Mouse (Mus musculus) effector memory CD4-positive, alpha-beta T cell, adult 7 months (primary cell): ENCODE measurements around the gene Abhd16a. TPM values are rescaled to one million over a fixed set of nuclear protein-coding genes. Genes with fewer than 3 reads are reported as not detected.

Source experiments
- polyA plus RNA-seq: library from polyadenylated mRNA; unstranded; fragments of 100-300 nt; shearing (Covaris generic); gene quantifications from one replicate; pipeline ENCODE4 v1.2.1, GENCODE M21; 2017

The Abhd16a gene
- 79.3 TPM for polyA plus RNA-seq

GRCm38 (mm10) chr17:35088825-35089644 is at the start of gene Abhd16a:
Abhd16a (plus strand) TSS chr17:35089263.

GRCm38 (mm10) chr17:35046681-35047455 is 42.2 kb upstream of the Abhd16a start, which contains the start of gene Msh5:
Msh5 (minus strand) TSS chr17:35046745.

GRCm38 (mm10) chr17:35049561-35050016 is 39.5 kb upstream of the Abhd16a start, which contains the start of gene Clic1:
Clic1 (plus strand) TSS chr17:35049966.

GRCm38 (mm10) chr17:35058911-35059892 is 29.9 kb upstream of the Abhd16a start, which contains the start of gene Ddah2:
Ddah2 (plus strand) TSS chr17:35059035.

GRCm38 (mm10) chr17:35064951-35065947 is 23.8 kb upstream of the Abhd16a start, which contains the start of gene Ly6g6c:
Ly6g6c (plus strand) TSS chr17:35065388.

GRCm38 (mm10) chr17:35066084-35066483 is 23.0 kb upstream of the Abhd16a start, which contains the start of gene Mpig6b:
Mpig6b (minus strand) TSS chr17:35066184.

GRCm38 (mm10) chr17:35076507-35077176 is 12.4 kb upstream of the Abhd16a start, which contains the start of gene Ly6g6e:
Ly6g6e (plus strand) TSS chr17:35076902.

GRCm38 (mm10) chr17:35077786-35078233 is 11.3 kb upstream of the Abhd16a start, which contains the start of gene Ly6g6d:
Ly6g6d (minus strand) TSS chr17:35078065.

GRCm38 (mm10) chr17:35085208-35085865 is 3.7 kb upstream of the Abhd16a start, which contains the start of gene Ly6g6f:
Ly6g6f (minus strand) TSS chr17:35085610.

GRCm38 (mm10) chr17:35108097-35108496 is 19.0 kb downstream of the Abhd16a start, which contains the start of gene Ly6g5c:
Ly6g5c (plus strand) TSS chr17:35108279.

GRCm38 (mm10) chr17:35115046-35116019 is 26.3 kb downstream of the Abhd16a start, which contains the start of gene Ly6g5b:
Ly6g5b (minus strand) TSS chr17:35115428.

GRCm38 (mm10) chr17:35121143-35121799 is 32.2 kb downstream of the Abhd16a start, which contains the start of gene Gpank1:
Gpank1 (plus strand) TSS chr17:35121455.

GRCm38 (mm10) chr17:35121871-35122303 is 32.8 kb downstream of the Abhd16a start, which contains the start of gene Csnk2b:
Csnk2b (minus strand) TSS chr17:35122053.

GRCm38 (mm10) chr17:35126206-35126611 is 37.1 kb downstream of the Abhd16a start, which contains the start of gene D17H6S53E:
D17H6S53E (plus strand) TSS chr17:35126373.

GRCm38 (mm10) chr17:35131500-35132173 is 42.6 kb downstream of the Abhd16a start, which contains the start of gene Apom:
Apom (minus strand) TSS chr17:35132050.

